Mouse (Mus musculus): ENCODE results near the gene Scd2.

DNA sequence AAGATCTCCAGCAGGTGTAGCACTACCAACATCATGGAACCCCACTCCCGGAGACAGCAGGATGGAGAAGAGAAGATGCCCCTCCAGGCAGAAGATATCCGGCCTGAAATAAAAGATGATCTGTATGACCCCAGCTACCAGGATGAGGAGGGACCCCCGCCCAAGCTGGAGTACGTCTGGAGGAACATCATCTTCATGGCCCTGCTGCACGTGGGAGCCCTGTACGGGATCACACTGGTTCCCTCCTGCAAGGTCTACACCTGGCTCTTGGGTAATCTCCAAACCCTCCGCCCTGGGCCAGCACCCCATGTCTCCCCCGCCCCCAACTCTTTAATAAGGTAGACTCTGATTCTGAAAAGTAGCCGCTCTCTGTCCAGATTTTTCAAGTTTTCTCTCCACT, 40.5 kb downstream of the Scd2 start:
- TF ChIP-seq POLR2A (IDR thresholded peaks at IDR 0.05; ENCODE audit: extremely low read depth, insufficient read depth, low read length) (no peak), CTCF (IDR thresholded peaks at IDR 0.05; ENCODE audit: low read depth, low read length) (no peak)

Data from liver, adult 2 months (tissue).